Mouse (Mus musculus) kidney, adult 2 months (tissue): ENCODE results near the gene Ngfr. TPM values are rescaled to one million over a fixed set of nuclear protein-coding genes. Genes with fewer than 3 reads are reported as not detected.
"Not testable (repeated sequence)": the region's sequence is repeated elsewhere in the genome, so short reads cannot be mapped to it uniquely, and the experiment has no call there.

Experiments used
- DNase-seq: peaks from one replicate; pipeline ENCODE4 v3.0.0; 2021
- H3K27ac ChIP-seq: fragments of 200-500 bp; 2 replicates; pipeline ENCODE4 v1.5.1; 2012; ENCODE audit warnings: low read depth, low read length, control low read depth, inconsistent platforms; ENCODE audit not compliant: insufficient read depth
- H3K27me3 ChIP-seq: fragments of 200-500 bp; replicated peaks from 2 replicates; pipeline ENCODE4 v1.6.1; 2012; ENCODE audit warnings: mild to moderate bottlenecking, moderate library complexity, low read length, inconsistent platforms; ENCODE audit not compliant: control insufficient read depth, insufficient read depth
- H3K36me3 ChIP-seq: fragments of 200-500 bp; 2 replicates; pipeline ENCODE4 v1.6.1; 2012; ENCODE audit warnings: mild to moderate bottlenecking, moderate library complexity, low read length, inconsistent platforms; ENCODE audit not compliant: control insufficient read depth, insufficient read depth
- H3K4me1 ChIP-seq: fragments of 200-500 bp; 2 replicates; pipeline ENCODE4 v1.6.1; 2011; ENCODE audit warnings: low read length; ENCODE audit not compliant: control insufficient read depth, insufficient read depth
- H3K4me3 ChIP-seq: fragments of 200-500 bp; 2 replicates; pipeline ENCODE4 v1.5.1; 2011; ENCODE audit warnings: mild to moderate bottlenecking, low read depth, low read length, control low read depth; ENCODE audit not compliant: insufficient read depth
- CTCF ChIP-seq: fragments of 200-500 bp; conservative IDR thresholded peaks from 2 replicates; pipeline ENCODE4 v1.5.1; 2011; ENCODE audit warnings: low read depth, mild to moderate bottlenecking, control low read depth, low read length, moderate library complexity, mixed read lengths; ENCODE audit not compliant: insufficient read depth, insufficient read length
- POLR2A ChIP-seq: fragments of 200-500 bp; IDR thresholded peaks from one replicate; pipeline ENCODE4 v1.6.1; 2011; ENCODE audit warnings: low read depth, low read length, control low read depth
- WGBS: fragments of 180-500 bp; shearing (Covaris S2); methylation state at CpG from one replicate; pipeline ENCODE4 v1.1.7; 2018; 5-methylcytosine and 5-hydroxymethylcytosine counted together
- polyA plus RNA-seq: library from polyadenylated mRNA; depleted of rRNA; stranded (reverse); fragments of >200 nt; gene quantifications from 2 replicates; pipeline ENCODE4 v1.2.3, GENCODE M21; 2012

Ngfr gene
- polyA plus RNA-seq, 1 experiment: 6.6 TPM

DNA sequence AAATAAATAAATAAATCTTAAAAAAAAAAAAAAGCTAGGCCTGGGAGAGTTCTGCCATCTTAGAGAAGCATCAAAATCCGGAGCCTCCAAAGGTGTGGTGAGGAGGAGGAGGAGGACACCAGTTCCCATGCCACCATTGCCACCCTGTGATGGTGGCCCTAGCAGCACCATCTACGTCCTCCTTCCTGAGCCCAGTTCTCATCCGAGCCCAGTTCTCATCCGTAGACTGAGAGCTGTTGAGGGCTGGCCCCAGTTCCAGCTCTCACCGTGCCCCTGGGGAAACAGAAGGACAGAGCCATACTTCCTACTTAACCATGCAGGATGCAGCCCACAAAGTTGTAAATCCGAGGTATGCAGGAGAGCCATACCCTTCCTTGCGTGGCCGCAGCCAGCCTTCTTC, 22.4 kb upstream of the Ngfr start:
- no peaks in the 10 kb centered on the region for H3K4me1 ChIP-seq
- WGBS: 45% methylated on average over 8 of the region's 8 CpGs
- H3K27me3 ChIP-seq: no peaks in the 10 kb centered on the region
- H3K36me3 ChIP-seq: no peaks in the 10 kb centered on the region
- TF ChIP-seq CTCF (no peak), POLR2A (no peak)
- no peak overlapping the region for H3K4me3 ChIP-seq
- no peak overlapping the region for H3K27ac ChIP-seq
- DNase-seq: no peak

- not testable (repeated sequence) for H3K36me3 ChIP-seq, H3K4me3 ChIP-seq, DNase-seq, H3K27me3 ChIP-seq, H3K4me1 ChIP-seq, H3K27ac ChIP-seq
- 91% methylated on average over 4 of the region's 5 CpGs for WGBS
Measured at GRCm38 (mm10) chr11:95607286-95607685, 19.8 kb upstream of the Ngfr start.

DNA sequence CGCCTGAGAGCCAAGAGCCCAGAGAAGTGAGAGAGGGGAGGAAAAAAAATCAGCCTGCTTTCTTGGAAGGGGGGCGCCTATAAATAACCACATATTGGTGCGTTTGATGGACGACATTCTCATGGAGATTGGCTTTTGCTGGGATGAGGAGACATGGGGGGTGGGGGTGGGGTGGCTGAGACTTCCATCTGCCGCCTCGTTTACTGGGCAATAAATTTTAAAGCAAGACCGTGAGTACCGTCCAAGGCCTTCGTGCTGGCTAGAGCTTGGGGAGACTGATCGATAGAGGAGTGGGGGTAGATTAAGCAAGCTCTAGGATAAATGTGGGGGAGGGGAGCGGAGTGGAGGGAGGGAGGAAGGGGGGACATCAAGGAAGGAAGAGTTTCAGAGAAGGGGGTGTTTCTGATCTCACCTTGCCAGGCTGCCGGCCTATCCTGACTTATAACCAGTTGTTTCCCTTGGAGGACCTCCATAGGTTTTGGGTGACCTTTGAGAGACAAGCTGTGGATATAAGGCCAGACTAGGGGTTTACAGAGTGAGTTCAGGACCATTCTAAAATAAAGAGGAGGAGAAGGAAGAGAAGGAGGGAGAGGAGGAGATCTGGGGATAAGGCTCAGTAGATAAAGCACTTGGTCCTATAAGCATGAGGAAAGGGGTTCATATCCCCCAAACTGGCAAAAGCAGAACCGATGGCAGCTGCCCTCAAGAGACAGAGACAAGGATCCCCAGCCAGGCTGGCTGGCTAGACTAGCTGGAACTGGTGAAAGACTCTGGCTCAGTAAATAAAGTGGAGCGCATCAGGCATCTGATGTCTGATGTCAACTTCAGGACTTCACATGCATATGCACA, 10.9 kb upstream of the Ngfr start:
- H3K27me3 ChIP-seq: no peaks in the 10 kb centered on the region
- no peak for DNase-seq
- H3K4me1 ChIP-seq: peaks cover 9% of the 10 kb centered on the region; the same call in 1 of the 2 replicates
- 65% methylated on average over 14 of the region's 14 CpGs for WGBS
- no peak for TF ChIP-seq POLR2A
- TF ChIP-seq CTCF: no peak
- H3K27ac ChIP-seq: no peak overlapping the region
- no peaks in the 10 kb centered on the region for H3K36me3 ChIP-seq
- H3K4me3 ChIP-seq: no peak overlapping the region

DNA sequence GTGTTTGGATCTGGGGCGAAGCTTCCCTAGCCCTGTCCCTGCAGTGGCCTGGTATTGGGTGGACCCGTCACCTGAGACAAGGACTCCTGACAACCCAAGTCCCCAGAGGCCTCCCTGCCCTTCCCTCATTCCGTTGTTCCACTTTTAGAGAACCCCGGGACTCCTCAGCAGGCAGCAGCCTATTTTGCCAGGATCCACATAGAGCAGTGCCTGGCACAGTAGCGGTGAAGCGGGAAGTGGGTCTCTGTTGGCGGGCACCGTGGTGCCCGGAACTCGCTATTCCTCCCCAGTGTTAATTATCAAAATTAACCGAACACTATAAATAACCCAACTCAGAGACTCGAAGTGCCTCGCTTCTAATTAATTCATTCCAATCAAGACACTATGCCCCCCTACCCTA, 10.2 kb upstream of the Ngfr start:
- WGBS: 62% methylated on average over 13 of the region's 13 CpGs
- H3K27me3 ChIP-seq: no peaks in the 10 kb centered on the region
- H3K36me3 ChIP-seq: no peaks in the 10 kb centered on the region
- H3K4me3 ChIP-seq: no peak overlapping the region
- H3K27ac ChIP-seq: no peak overlapping the region
- DNase-seq: no peak
- TF ChIP-seq POLR2A (no peak), CTCF (no peak)
- peaks cover 9% of the 10 kb centered on the region; the same call in 1 of the 2 replicates for H3K4me1 ChIP-seq

DNA sequence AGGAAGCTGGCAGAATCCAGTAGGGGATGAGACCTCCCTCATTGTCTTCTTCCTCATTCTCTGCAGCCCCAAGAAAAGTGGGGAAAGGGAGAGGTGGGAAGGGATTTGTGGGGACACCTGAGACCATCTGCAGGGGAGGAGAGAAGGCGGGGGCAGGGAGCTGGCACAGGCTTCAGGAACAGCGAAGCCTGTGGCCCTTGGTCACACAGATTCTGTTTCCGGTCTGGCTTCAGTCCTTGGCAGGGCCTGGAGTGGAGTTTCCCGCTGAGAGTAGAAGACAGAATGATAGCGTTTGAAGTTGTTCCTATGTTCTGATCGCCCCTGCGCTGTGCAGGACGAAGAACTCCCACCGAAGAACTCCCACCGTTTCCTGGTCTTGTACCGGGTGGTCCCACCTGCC, 9.2 kb upstream of the Ngfr start:
- TF ChIP-seq POLR2A: no peak
- TF ChIP-seq CTCF: no peak
- Histone ChIP-seq H3K27me3 (no peaks in the 10 kb centered on the region), H3K4me3 (no peak overlapping the region), H3K36me3 (no peaks in the 10 kb centered on the region), H3K27ac (no peak overlapping the region), H3K4me1 (peaks cover 9% of the 10 kb centered on the region; the same call in 1 of the 2 replicates)
- peak; percentile 51 for DNase-seq
- 54% methylated on average over 11 of the region's 11 CpGs for WGBS

DNA sequence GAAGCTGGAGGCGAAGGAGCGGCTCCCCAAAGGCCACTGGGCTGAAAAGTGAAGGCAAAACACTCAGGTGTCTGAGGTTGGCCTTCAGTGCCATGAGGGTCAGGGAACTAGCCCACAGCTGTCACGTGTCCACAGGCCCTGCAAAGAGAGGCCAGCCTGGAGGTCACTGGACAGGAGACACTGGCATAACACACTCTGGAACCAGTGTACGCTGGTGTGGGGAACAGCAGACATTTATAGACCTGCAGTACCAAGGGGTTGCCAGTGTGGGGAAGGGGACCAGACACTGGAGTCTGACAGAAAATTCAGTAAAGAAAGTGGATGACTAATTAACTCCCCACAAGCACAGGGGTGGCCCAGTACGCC, 8.6 kb upstream of the Ngfr start:
- Histone ChIP-seq H3K4me3 (no peak overlapping the region), H3K27ac (no peak overlapping the region), H3K4me1 (peaks cover 9% of the 10 kb centered on the region; the same call in 1 of the 2 replicates), H3K36me3 (no peaks in the 10 kb centered on the region), H3K27me3 (no peaks in the 10 kb centered on the region)
- WGBS: 68% methylated on average over 5 of the region's 5 CpGs
- TF ChIP-seq POLR2A (no peak), CTCF (no peak)
- no peak for DNase-seq

DNA sequence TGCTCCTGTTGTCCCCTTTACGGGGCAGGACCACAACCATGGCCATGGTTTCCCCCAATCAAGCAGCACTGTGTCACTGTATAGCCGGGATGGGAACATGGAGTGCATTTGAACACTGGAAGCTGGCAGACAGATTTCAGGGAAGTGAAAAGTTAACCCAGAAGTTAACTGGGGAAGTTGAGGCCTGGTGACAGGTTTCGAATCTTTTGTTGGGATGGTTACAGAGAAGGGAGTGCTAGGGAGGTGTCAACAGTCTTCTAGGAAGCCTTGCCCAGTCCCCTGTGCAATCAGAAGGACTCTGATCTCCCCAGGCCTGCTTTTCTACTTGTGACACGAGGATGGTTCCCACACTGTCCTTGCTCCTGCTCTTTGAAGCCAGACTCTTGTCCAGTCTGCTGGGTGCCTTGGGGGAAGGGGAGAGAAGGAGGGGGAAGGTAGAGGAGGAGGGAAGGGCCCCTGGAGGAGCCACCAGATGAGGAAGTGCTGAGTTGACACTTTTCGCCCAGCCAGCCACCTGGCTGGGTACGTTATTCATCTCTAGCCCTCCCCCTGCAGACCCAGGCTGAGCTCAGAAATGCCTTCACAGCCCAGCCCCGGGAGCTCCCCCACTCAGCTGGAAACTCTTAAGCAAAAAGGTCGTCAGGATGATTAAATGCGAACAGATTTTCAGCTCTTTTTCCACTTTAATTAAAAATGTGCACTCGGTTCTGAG, 8.1 kb upstream of the Ngfr start:
- 54% methylated on average over 10 of the region's 10 CpGs for WGBS
- no peak overlapping the region for H3K27ac ChIP-seq

More for the DNA sequence above, 8.1 kb upstream of the Ngfr start:
- H3K36me3 ChIP-seq: no peaks in the 10 kb centered on the region
- TF ChIP-seq CTCF (no peak), POLR2A (no peak)
- no peak for DNase-seq
- H3K27me3 ChIP-seq: no peaks in the 10 kb centered on the region
- no peak overlapping the region for H3K4me3 ChIP-seq
- H3K4me1 ChIP-seq: peaks cover 9% of the 10 kb centered on the region; the same call in 1 of the 2 replicates
